Mouse (Mus musculus): ENCODE results near the gene Map1b.

GRCm38 (mm10) chr13:99502126-99502744 lies 14.1 kb downstream of the Map1b start:
- TF ChIP-seq GATA1 (IDR thresholded peaks at IDR 0.05; ENCODE audit: borderline replicate concordance, low read length) (no peak), FLI1 (IDR thresholded peaks at IDR 0.05; ENCODE audit: low read length) (no peak)
